Mouse (Mus musculus) liver, postnatal 0 days (tissue): ENCODE data around the gene Syde1.

ENCODE experiments used
- CTCF ChIP-seq: sonication (generic); IDR thresholded peaks from 2 replicates; pipeline ENCODE4 v1.5.1; 2016; ENCODE audit warnings: antibody characterized with exemption, low read depth
- EP300 ChIP-seq: IDR thresholded peaks from 2 replicates; pipeline ENCODE4 v1.6.1; 2016; ENCODE audit warnings: antibody characterized with exemption, low read depth, mild to moderate bottlenecking

- TF ChIP-seq EP300 (no peak), CTCF (no peak)
Measured at GRCm38 (mm10) chr10:78573226-78573625, 18.5 kb downstream of the Syde1 start.
